Mouse (Mus musculus) forebrain, embryonic 12.5 days (tissue): Measurements from ENCODE around the gene Gm47955. TPM values are rescaled to one million over a fixed set of nuclear protein-coding genes. Genes with fewer than 3 reads are reported as not detected.

Experiments used
- ATAC-seq: fragments of 200-750 bp; cut with Nextera tagmentation; 2 replicates; pipeline ENCODE4 v1.8.0; 2017; ENCODE audit warnings: moderate TSS enrichment; ENCODE audit not compliant: low FRiP score
- H3K27ac ChIP-seq: fragments of 300-500 bp; sonication (generic); 2 replicates; pipeline ENCODE4 v1.5.1; 2016; ENCODE audit warnings: mild to moderate bottlenecking
- H3K27me3 ChIP-seq: fragments of 300-500 bp; sonication (generic); 2 replicates; pipeline ENCODE4 v1.6.1; 2016; ENCODE audit warnings: mild to moderate bottlenecking
- H3K36me3 ChIP-seq: fragments of 300-500 bp; sonication (generic); replicated peaks from 2 replicates; pipeline ENCODE4 v1.6.1; 2016; ENCODE audit warnings: mild to moderate bottlenecking
- H3K4me1 ChIP-seq: fragments of 300-500 bp; sonication (generic); 2 replicates; pipeline ENCODE4 v1.6.1; 2016
- H3K4me2 ChIP-seq: fragments of 300-500 bp; sonication (generic); 2 replicates; pipeline ENCODE4 v1.6.1; 2016; ENCODE audit warnings: mild to moderate bottlenecking, moderate library complexity
- H3K4me3 ChIP-seq: fragments of 300-500 bp; sonication (generic); replicated peaks from 2 replicates; pipeline ENCODE4 v1.5.1; 2016; ENCODE audit warnings: mild to moderate bottlenecking
- H3K9ac ChIP-seq: fragments of 300-500 bp; sonication (generic); 2 replicates; pipeline ENCODE4 v1.6.1; 2016; ENCODE audit warnings: mild to moderate bottlenecking
- H3K9me3 ChIP-seq: fragments of 300-500 bp; sonication (generic); 2 replicates; pipeline ENCODE4 v1.6.1; 2016
- whole genome bisulfite sequencing: fragments of 180-500 bp; shearing (Covaris S2); methylation state at CpG from one replicate; pipeline ENCODE4 v1.1.7; 2016; 5-methylcytosine and 5-hydroxymethylcytosine counted together
- polyA plus RNA-seq: library from polyadenylated mRNA; unstranded; fragments of >200 nt; fragmentation: Nextera tagmentation; extraction: Ambion mirVana; gene quantifications from 2 replicates; pipeline ENCODE4 v1.2.1, GENCODE M21; 2016

The Gm47955 gene
- polyA plus RNA-seq, 1 experiment from 2014 or later = not detected

DNA sequence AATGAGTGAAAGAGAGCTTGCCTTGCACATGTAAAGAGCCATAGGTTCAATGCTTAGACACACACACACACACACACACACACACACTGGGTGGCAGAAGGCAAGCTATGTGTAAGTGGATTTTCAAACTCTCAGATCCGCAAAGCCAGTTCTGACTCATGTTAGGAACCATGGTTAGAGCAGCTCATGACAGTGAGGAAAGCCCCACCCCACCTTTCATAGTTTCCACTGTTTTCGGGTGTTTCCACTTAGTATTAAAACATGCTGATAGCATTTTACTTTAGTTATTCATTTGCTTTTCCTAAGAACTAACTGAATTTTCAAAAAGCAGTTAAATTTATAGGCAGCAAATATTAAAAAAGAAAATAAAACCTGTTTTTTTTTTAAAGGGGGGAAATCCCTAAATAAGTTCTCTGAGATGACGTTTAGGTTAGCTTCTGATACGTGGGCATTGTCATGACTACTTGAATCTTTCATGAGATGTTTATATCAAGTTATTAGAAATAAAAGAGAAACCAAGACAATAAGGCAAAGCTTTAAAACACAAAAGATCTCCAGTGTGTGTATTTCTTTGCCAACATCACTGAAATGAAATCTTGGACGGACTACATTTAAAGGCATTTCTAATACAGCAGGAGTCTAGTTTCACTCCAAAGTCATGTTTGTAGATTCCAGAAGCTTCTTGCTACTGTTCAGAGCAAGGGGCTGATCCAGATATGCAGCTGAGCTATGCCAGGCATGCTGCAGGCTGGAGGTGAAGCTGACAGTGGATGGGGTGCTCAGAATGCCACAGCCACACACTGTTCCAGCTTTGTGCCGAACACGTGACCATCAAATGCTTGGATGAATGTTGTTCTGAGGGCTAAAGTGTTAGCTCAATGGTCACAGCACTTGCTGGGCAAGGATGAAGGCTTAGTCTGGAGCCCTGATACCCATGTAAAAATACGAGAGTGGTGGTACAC is 46.4 kb downstream of the Gm47955 start:
- Histone ChIP-seq H3K36me3 (no peaks in the 10 kb centered on the region), H3K4me3 (no peak overlapping the region), H3K9me3 (no peaks in the 10 kb centered on the region), H3K27me3 (no peaks in the 10 kb centered on the region), H3K4me1 (no peaks in the 10 kb centered on the region), H3K27ac (no peak overlapping the region), H3K4me2 (no peak overlapping the region), H3K9ac (no peak overlapping the region)
- WGBS = 87% methylated on average over 8 of the region's 8 CpGs
- no peak for ATAC-seq

DNA sequence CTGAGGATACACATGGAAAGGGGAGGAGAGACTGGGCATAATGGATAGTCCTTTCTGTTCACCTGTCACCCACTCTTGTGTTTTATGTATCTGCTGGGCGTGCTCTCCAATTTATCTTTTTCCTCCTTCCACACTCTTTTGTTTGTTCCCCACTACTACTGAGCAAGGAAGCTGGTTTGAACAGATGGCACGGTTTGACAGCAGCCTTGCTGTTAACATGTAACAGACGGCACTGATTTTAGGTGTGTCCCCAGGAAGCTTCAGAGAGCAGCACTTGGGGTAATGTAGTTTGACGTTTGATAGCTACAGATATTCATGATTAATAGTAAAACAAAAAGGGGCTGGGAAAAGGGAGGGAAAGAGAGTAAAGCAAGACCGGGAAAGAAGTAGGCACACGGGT is 47.4 kb downstream of the Gm47955 start:
- H3K4me3 ChIP-seq = no peak overlapping the region
- no peaks in the 10 kb centered on the region for H3K4me1 ChIP-seq
- ATAC-seq = no peak
- no peak overlapping the region for H3K4me2 ChIP-seq
- no peak overlapping the region for H3K9ac ChIP-seq
- no peaks in the 10 kb centered on the region for H3K27me3 ChIP-seq
- WGBS = 79% methylated on average over 6 of the region's 6 CpGs
- no peak overlapping the region for H3K27ac ChIP-seq
- H3K9me3 ChIP-seq = no peaks in the 10 kb centered on the region
- no peaks in the 10 kb centered on the region for H3K36me3 ChIP-seq

Other genes with a start within 250 kb of the Gm47955 start
- 285 and 304 TPM in 2 replicates for gene Mff, start 235.4 kb upstream of the Gm47955 start, polyA plus RNA-seq
- gene Tm4sf20, start 191.8 kb upstream of the Gm47955 start, polyA plus RNA-seq = 0.13 and 0.24 TPM in 2 replicates
- gene Gm47791, start 189.0 kb upstream of the Gm47955 start, polyA plus RNA-seq = not detected in 2 replicates
- gene Agfg1, start 120.8 kb upstream of the Gm47955 start, polyA plus RNA-seq = 39.5 and 41.8 TPM in 2 replicates
- not detected in 2 replicates for gene A030005L19Rik, start 47.0 kb upstream of the Gm47955 start, polyA plus RNA-seq
- not detected in 2 replicates for gene A030014E15Rik, start 35.4 kb upstream of the Gm47955 start, polyA plus RNA-seq
- gene Gm6217, start 28.9 kb upstream of the Gm47955 start, polyA plus RNA-seq = not detected in 2 replicates
- gene A030003K21Rik, start 16.9 kb upstream of the Gm47955 start, polyA plus RNA-seq = not detected in 2 replicates
- gene Gm7544, start 4.3 kb upstream of the Gm47955 start, polyA plus RNA-seq = not detected in 2 replicates
- gene Gm47959, start 40.3 kb downstream of the Gm47955 start, polyA plus RNA-seq = not detected in 2 replicates
- gene Slc19a3, start 78.2 kb downstream of the Gm47955 start, polyA plus RNA-seq = 0.18 and 0.29 TPM in 2 replicates
- gene Krtap28-10, start 82.2 kb downstream of the Gm47955 start, polyA plus RNA-seq = not detected in 2 replicates
- not detected in 2 replicates for gene Gm47969, start 84.6 kb downstream of the Gm47955 start, polyA plus RNA-seq
- not detected in 2 replicates for gene A030005K14Rik, start 99.1 kb downstream of the Gm47955 start, polyA plus RNA-seq
- gene Krtap28-13, start 100.6 kb downstream of the Gm47955 start, polyA plus RNA-seq = not detected in 2 replicates
- gene Ccl20, start 156.5 kb downstream of the Gm47955 start, polyA plus RNA-seq = not detected in 2 replicates
- 0.19 and 0.26 TPM in 2 replicates for gene Daw1, start 199.5 kb downstream of the Gm47955 start, polyA plus RNA-seq